Mouse (Mus musculus) limb, embryonic 13.5 days (tissue): ENCODE measurements around the gene Slc9a9. TPM values are rescaled to one million over a fixed set of nuclear protein-coding genes. Genes with fewer than 3 reads are reported as not detected.

ENCODE experiments used
- ATAC-seq: fragments of 200-750 bp; cut with Nextera tagmentation; 2 replicates; pipeline ENCODE4 v1.8.0; 2017; ENCODE audit warnings: low read depth, moderate number of reproducible peaks, moderate TSS enrichment; ENCODE audit not compliant: low FRiP score
- H3K27ac ChIP-seq: fragments of 300-500 bp; sonication (generic); 2 replicates; pipeline ENCODE4 v1.5.1; 2015; ENCODE audit warnings: inconsistent platforms, mild to moderate bottlenecking, moderate library complexity
- H3K27me3 ChIP-seq: fragments of 300-500 bp; sonication (generic); 2 replicates; pipeline ENCODE4 v1.6.1; 2015; ENCODE audit warnings: mild to moderate bottlenecking, inconsistent platforms
- H3K36me3 ChIP-seq: fragments of 300-500 bp; sonication (generic); 2 replicates; pipeline ENCODE4 v1.6.1; 2015; ENCODE audit warnings: inconsistent platforms, mild to moderate bottlenecking, moderate library complexity
- H3K4me1 ChIP-seq: fragments of 300-500 bp; sonication (generic); 2 replicates; pipeline ENCODE4 v1.6.1; 2015; ENCODE audit warnings: inconsistent platforms
- H3K4me2 ChIP-seq: fragments of 300-500 bp; sonication (generic); replicated peaks from 2 replicates; pipeline ENCODE4 v1.6.1; 2015; ENCODE audit warnings: inconsistent platforms, mild to moderate bottlenecking, moderate library complexity
- H3K4me3 ChIP-seq: fragments of 300-500 bp; sonication (generic); 2 replicates; pipeline ENCODE4 v1.5.1; 2015; ENCODE audit warnings: moderate library complexity, mild to moderate bottlenecking, inconsistent platforms
- H3K9ac ChIP-seq: fragments of 300-500 bp; sonication (generic); 2 replicates; pipeline ENCODE4 v1.6.1; 2015; ENCODE audit warnings: mild to moderate bottlenecking, inconsistent platforms
- H3K9me3 ChIP-seq: fragments of 300-500 bp; sonication (generic); 2 replicates; pipeline ENCODE4 v1.6.1; 2016; ENCODE audit warnings: inconsistent platforms
- WGBS: fragments of 180-500 bp; shearing (Covaris S2); methylation state at CpG from one replicate; pipeline ENCODE4 v1.1.7; 2015; 5-methylcytosine and 5-hydroxymethylcytosine counted together
- polyA plus RNA-seq: library from polyadenylated mRNA; unstranded; fragments of >200 nt; fragmentation: Nextera tagmentation; extraction: Ambion mirVana; gene quantifications from 2 replicates; pipeline ENCODE4 v1.2.1, GENCODE M21; 2015

The Slc9a9 gene
- polyA plus RNA-seq, 1 experiment from 2014 or later, result 3.6 TPM

DNA sequence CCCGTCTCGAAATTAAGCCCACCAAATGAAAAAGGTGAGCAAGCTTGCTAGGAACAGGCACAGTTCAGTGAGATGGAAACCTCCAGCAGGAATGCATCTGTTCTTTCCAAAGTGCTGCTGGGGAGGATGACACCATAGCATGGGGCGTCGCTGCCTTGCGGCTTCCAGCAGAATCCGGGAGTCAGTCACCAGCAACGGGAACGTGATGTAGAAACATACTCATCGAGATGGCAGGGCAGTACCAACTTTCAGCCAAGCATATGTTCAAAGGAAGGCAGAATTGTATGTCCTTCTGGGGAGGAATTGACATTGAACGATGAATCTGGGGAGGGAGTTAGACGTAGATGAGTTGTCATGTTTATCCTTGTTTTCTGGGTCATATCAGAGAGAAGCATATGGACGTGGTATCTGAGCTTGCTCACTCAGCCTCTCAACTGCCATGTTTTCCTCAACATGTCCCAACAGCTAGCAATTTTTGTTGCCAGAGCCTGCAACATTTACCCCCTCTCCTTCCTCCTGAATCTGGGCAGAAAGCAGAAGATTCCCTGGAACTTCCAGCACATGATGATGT, 350.5 kb downstream of the Slc9a9 start:
- H3K27ac ChIP-seq, result no peak overlapping the region
- H3K36me3 ChIP-seq, result no peaks in the 10 kb centered on the region
- no peaks in the 10 kb centered on the region for H3K27me3 ChIP-seq
- WGBS, result 93% methylated on average over 12 of the region's 12 CpGs
- no peak for ATAC-seq
- no peaks in the 10 kb centered on the region for H3K9me3 ChIP-seq
- no peaks in the 10 kb centered on the region for H3K4me1 ChIP-seq
- no peak overlapping the region for H3K4me2 ChIP-seq
- no peak overlapping the region for H3K9ac ChIP-seq
- H3K4me3 ChIP-seq, result no peak overlapping the region

GRCm38 (mm10) chr9:95034140-95034970, 364.6 kb downstream of the Slc9a9 start:
- Histone ChIP-seq H3K27ac (no peak overlapping the region), H3K4me1 (no peaks in the 10 kb centered on the region), H3K9ac (no peak overlapping the region), H3K27me3 (no peaks in the 10 kb centered on the region), H3K9me3 (no peaks in the 10 kb centered on the region), H3K4me2 (no peak overlapping the region), H3K36me3 (no peaks in the 10 kb centered on the region), H3K4me3 (no peak overlapping the region)
- no peak for ATAC-seq
- WGBS, result 59% methylated on average over 3 of the region's 3 CpGs

- no peak overlapping the region for H3K27ac ChIP-seq
- no peaks in the 10 kb centered on the region for H3K36me3 ChIP-seq
- no peak for ATAC-seq
- no peaks in the 10 kb centered on the region for H3K27me3 ChIP-seq
- H3K9me3 ChIP-seq, result no peaks in the 10 kb centered on the region
- no peak overlapping the region for H3K9ac ChIP-seq
- H3K4me2 ChIP-seq, result no peak overlapping the region
- no peak overlapping the region for H3K4me3 ChIP-seq
- H3K4me1 ChIP-seq, result no peaks in the 10 kb centered on the region
Measured at GRCm38 (mm10) chr9:95036209-95036608, 366.5 kb downstream of the Slc9a9 start.

DNA sequence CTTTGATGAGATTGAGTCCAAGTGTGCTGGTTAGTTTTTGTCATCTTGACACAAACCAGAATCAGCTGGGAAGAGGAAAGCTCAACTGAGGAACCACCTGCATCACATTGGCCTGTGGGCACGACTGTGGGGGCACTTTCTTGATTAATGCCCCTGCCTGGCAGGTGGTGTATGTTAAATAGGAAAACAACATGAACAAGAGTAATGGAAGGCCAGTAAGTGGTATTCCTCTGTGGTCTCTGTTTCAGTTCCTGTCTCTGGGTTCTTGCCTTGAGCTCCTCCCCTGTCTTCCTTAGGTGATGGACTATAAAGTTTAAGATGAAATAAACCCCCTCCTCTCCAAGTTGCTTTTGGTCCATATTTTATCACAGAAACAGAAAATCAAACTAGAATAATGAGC, 372.7 kb downstream of the Slc9a9 start:
- H3K4me2 ChIP-seq, result no peak overlapping the region
- ATAC-seq, result no peak
- H3K27me3 ChIP-seq, result no peaks in the 10 kb centered on the region
- H3K36me3 ChIP-seq, result no peaks in the 10 kb centered on the region
- WGBS, result 26% methylated on average over 1 of the region's 1 CpGs
- no peaks in the 10 kb centered on the region for H3K4me1 ChIP-seq
- H3K9me3 ChIP-seq, result no peaks in the 10 kb centered on the region
- no peak overlapping the region for H3K27ac ChIP-seq
- no peak overlapping the region for H3K9ac ChIP-seq
- H3K4me3 ChIP-seq, result no peak overlapping the region

GRCm38 (mm10) chr9:95052160-95052559, 382.5 kb downstream of the Slc9a9 start:
- Histone ChIP-seq H3K4me1 (no peaks in the 10 kb centered on the region), H3K27me3 (no peaks in the 10 kb centered on the region), H3K9me3 (no peaks in the 10 kb centered on the region), H3K4me3 (no peak overlapping the region), H3K9ac (no peak overlapping the region), H3K4me2 (no peak overlapping the region), H3K27ac (no peak overlapping the region), H3K36me3 (no peaks in the 10 kb centered on the region)
- 77% methylated on average over 9 of the region's 9 CpGs for WGBS
- ATAC-seq, result no peak

DNA sequence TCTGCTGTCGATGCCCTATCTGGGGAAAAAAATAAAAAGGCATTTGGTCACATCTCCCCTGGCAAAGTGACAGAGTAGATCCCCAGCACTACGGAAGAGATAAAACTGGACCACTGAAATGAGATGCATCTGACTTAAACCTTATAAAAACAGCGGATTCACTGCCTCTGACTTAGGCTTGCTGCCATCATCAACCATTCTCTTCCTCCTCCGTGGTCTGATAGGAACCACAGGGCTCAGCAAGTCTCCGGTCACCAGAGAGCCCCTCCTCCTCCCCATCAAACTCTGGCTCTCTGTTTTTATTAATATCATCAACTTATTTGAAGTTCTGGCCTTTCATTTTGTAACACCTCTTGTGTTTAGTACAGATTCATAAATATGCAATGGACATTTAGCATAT, 383.5 kb downstream of the Slc9a9 start:
- H3K4me2 ChIP-seq, result no peak overlapping the region
- H3K27me3 ChIP-seq, result no peaks in the 10 kb centered on the region
- no peak overlapping the region for H3K4me3 ChIP-seq
- H3K9me3 ChIP-seq, result no peaks in the 10 kb centered on the region
- no peak for ATAC-seq
- WGBS, result 76% methylated on average over 5 of the region's 5 CpGs
- H3K27ac ChIP-seq, result no peak overlapping the region
- H3K4me1 ChIP-seq, result no peaks in the 10 kb centered on the region
- H3K36me3 ChIP-seq, result no peaks in the 10 kb centered on the region
- H3K9ac ChIP-seq, result no peak overlapping the region

DNA sequence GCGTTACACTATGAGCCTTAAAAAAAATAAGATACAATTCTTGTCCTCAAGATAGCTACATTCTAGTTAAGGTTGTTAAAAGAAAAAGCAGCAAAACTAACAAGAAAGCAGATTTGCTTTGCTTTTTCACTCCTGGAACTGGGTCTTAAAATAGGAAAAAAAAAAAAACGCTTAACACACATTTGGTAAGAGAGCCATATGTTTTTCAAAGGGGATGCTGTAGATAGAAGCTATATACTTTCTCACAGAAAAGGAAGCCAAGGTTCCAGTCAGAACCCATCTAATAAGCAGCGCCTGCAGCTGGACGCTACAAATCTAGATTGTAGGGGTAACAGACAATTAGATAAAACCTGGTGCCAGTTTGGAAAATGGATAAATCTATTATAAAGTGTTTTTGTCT, 386.1 kb downstream of the Slc9a9 start:
- no peak for ATAC-seq
- H3K4me3 ChIP-seq, result no peak overlapping the region
- H3K9ac ChIP-seq, result no peak overlapping the region
- no peaks in the 10 kb centered on the region for H3K4me1 ChIP-seq
- no peaks in the 10 kb centered on the region for H3K9me3 ChIP-seq
- H3K27me3 ChIP-seq, result no peaks in the 10 kb centered on the region
- 79% methylated on average over 4 of the region's 4 CpGs for WGBS
- H3K36me3 ChIP-seq, result no peaks in the 10 kb centered on the region
- no peak overlapping the region for H3K4me2 ChIP-seq
- no peak overlapping the region for H3K27ac ChIP-seq

DNA sequence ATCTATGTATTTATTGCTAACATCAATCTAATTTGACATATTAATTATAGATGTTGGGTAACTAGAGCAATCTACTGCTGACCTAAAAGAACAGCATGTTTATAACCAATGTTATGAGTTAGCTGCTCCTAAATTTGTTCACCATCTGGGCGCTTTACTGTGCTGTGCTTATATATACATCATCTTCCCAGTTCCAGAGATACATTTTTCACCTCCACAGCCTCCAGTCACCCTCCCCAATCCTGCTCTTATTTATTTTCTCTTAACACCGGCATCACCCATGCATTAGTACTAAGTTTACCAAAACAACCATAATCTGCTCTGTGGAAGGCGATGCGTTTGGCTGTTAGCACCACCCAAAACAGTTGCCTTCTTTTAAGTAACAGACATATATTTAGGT, 391.0 kb downstream of the Slc9a9 start:
- Histone ChIP-seq H3K27me3 (no peaks in the 10 kb centered on the region), H3K4me3 (no peak overlapping the region), H3K4me2 (no peak overlapping the region), H3K9ac (no peak overlapping the region), H3K27ac (no peak overlapping the region), H3K9me3 (no peaks in the 10 kb centered on the region), H3K36me3 (no peaks in the 10 kb centered on the region), H3K4me1 (no peaks in the 10 kb centered on the region)
- WGBS, result 81% methylated on average over 4 of the region's 4 CpGs
- ATAC-seq, result no peak

DNA sequence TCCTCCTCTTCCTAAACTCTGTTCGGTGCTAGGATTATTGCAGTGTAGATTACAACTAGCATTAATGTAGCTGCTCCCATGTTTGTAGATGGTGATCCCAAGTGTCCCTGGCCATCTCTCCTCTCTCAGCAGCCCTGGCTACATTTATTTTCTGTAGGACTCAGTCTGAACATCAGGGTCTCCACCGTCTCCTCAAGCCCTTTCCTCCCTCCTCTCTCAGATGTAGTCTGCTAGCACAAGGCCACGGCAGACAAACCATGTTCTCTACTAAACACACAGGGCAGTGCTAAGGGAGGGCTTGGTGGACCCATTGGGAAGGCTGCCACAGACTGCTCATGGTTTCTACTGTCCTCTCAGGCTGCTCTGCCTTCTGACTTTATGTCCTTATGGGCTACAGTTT, 397.3 kb downstream of the Slc9a9 start:
- no peak overlapping the region for H3K9ac ChIP-seq
- no peak overlapping the region for H3K4me2 ChIP-seq
- no peaks in the 10 kb centered on the region for H3K27me3 ChIP-seq
- peaks cover 5% of the 10 kb centered on the region; the same call in 1 of the 2 replicates for H3K9me3 ChIP-seq
- no peaks in the 10 kb centered on the region for H3K4me1 ChIP-seq
- no peak overlapping the region for H3K27ac ChIP-seq
- no peaks in the 10 kb centered on the region for H3K36me3 ChIP-seq
- 47% methylated on average over 2 of the region's 3 CpGs for WGBS
- H3K4me3 ChIP-seq, result no peak overlapping the region
- ATAC-seq, result no peak

- ATAC-seq, result no peak
- Histone ChIP-seq H3K9me3 (peaks cover 5% of the 10 kb centered on the region; the same call in 1 of the 2 replicates), H3K4me3 (no peak overlapping the region), H3K36me3 (no peaks in the 10 kb centered on the region), H3K4me2 (no peak overlapping the region), H3K27ac (no peak overlapping the region), H3K9ac (no peak overlapping the region), H3K4me1 (peaks cover 12% of the 10 kb centered on the region), H3K27me3 (no peaks in the 10 kb centered on the region)
- WGBS, result 89% methylated on average over 2 of the region's 2 CpGs
Measured at GRCm38 (mm10) chr9:95068466-95068865, 398.8 kb downstream of the Slc9a9 start.

DNA sequence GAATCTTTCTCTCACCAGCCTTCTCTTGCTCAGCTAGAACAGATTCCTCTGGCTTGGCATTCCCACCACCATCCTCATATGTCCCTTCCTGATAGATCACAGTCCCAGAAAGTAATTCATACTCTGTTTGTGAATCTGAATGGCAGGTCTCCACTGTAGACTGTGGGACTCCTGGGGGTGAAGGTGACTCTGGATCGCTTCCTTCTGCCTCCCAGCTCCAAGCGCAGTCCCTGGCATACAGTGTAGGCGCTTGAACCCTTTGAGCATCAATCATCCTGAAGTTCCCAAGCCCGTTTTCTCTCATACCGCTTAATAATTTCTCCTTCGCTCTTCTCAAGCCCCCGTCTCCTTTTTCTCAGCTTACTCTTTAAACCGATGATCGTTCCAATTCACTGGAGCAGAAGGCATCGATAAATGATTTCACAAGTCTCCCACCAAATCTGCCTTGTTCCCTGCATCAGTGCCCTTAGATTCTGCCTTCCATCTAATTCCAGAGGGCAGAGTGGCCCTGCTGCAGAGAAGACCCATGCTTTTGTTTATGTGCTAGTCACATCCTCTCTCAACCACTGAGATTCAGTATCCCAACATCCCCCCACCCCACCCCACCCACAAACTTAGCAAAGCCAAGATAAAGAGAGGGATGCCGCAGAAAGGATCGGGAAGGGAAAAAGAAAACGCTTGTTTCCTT, 401.3 kb downstream of the Slc9a9 start:
- 86% methylated on average over 13 of the region's 13 CpGs for WGBS
- no peak overlapping the region for H3K4me2 ChIP-seq
- H3K4me1 ChIP-seq, result peaks cover 23% of the 10 kb centered on the region
- H3K9me3 ChIP-seq, result peaks cover 5% of the 10 kb centered on the region; the same call in 1 of the 2 replicates
- no peak for ATAC-seq
- H3K4me3 ChIP-seq, result no peak overlapping the region
- no peak overlapping the region for H3K9ac ChIP-seq
- H3K36me3 ChIP-seq, result no peaks in the 10 kb centered on the region
- no peak overlapping the region for H3K27ac ChIP-seq
- H3K27me3 ChIP-seq, result no peaks in the 10 kb centered on the region

DNA sequence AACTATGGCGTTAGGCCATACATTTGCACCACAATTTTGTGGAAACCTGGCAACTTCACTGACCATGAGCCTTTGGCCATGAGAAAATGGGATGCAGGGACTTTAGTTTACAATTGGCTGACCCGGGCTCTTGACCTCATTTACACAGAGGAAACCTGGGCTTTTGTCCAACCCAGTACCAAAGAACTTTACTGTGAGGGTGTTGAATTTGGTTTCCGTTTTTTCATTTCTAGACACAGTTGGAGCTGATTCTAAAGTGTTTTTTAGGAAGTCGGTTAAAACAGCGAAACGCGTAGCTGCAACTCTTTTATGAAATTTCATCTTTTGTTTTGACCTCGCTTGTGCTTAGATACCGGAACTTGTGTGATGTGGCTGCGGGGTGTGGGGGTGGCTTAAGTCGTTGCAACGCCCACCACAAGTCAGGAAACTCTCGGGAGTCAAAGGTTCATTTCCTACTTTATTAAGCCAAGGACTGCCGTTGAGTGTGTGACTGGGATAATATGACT, 402.8 kb downstream of the Slc9a9 start:
- H3K27ac ChIP-seq, result no peak overlapping the region; the same call in 1 of the 2 replicates

More for the DNA sequence above, 402.8 kb downstream of the Slc9a9 start:
- peaks cover 26% of the 10 kb centered on the region for H3K4me1 ChIP-seq
- WGBS, result 65% methylated on average over 14 of the region's 14 CpGs
- ATAC-seq, result peak; percentile 49; the same call in 1 of the 2 replicates
- no peak overlapping the region for H3K9ac ChIP-seq
- no peaks in the 10 kb centered on the region for H3K36me3 ChIP-seq
- no peak overlapping the region for H3K4me2 ChIP-seq
- H3K27me3 ChIP-seq, result no peaks in the 10 kb centered on the region
- no peak overlapping the region for H3K4me3 ChIP-seq
- H3K9me3 ChIP-seq, result peaks cover 5% of the 10 kb centered on the region; the same call in 1 of the 2 replicates
